Mouse (Mus musculus) embryonic facial prominence, embryonic 11.5 days (tissue): ENCODE data around the gene Myl7. TPM values are rescaled to one million over a fixed set of nuclear protein-coding genes. Genes with fewer than 3 reads are reported as not detected.
"Not testable (repeated sequence)": the region's sequence is repeated elsewhere in the genome, so short reads cannot be mapped to it uniquely, and the experiment has no call there.

Experiments
- ATAC-seq: fragments of 200-750 bp; cut with Nextera tagmentation; replicated peaks from 2 replicates; pipeline ENCODE4 v1.8.0; 2017; ENCODE audit warnings: low read depth; ENCODE audit not compliant: insufficient number of reproducible peaks, low FRiP score, low TSS enrichment
- DNase-seq: peaks from one replicate; pipeline ENCODE4 v3.0.0-alpha.2; 2015; ENCODE audit warnings: low spot score
- H3K27ac ChIP-seq: fragments of 300-500 bp; sonication (generic); replicated peaks from 2 replicates; pipeline ENCODE4 v1.5.1; 2014; ENCODE audit warnings: mild to moderate bottlenecking, low read depth, low read length, control low read depth
- H3K27me3 ChIP-seq: fragments of 300-500 bp; sonication (generic); 2 replicates; pipeline ENCODE4 v1.6.1; 2014; ENCODE audit warnings: mild to moderate bottlenecking, low read length, moderate library complexity, mixed read lengths; ENCODE audit not compliant: control insufficient read depth, insufficient read depth
- H3K36me3 ChIP-seq: fragments of 300-500 bp; sonication (generic); replicated peaks from 2 replicates; pipeline ENCODE4 v1.6.1; 2014; ENCODE audit warnings: low read depth, mild to moderate bottlenecking, low read length, moderate library complexity, mixed read lengths; ENCODE audit not compliant: control insufficient read depth, insufficient read depth
- H3K4me1 ChIP-seq: fragments of 300-500 bp; sonication (generic); 2 replicates; pipeline ENCODE4 v1.6.1; 2014; ENCODE audit warnings: low read length, mixed read lengths; ENCODE audit not compliant: control insufficient read depth, insufficient read depth
- H3K4me2 ChIP-seq: fragments of 300-500 bp; sonication (generic); 2 replicates; pipeline ENCODE4 v1.6.1; 2014; ENCODE audit warnings: low read depth, mild to moderate bottlenecking, control low read depth, low read length, moderate library complexity
- H3K4me3 ChIP-seq: fragments of 300-500 bp; sonication (generic); 2 replicates; pipeline ENCODE4 v1.5.1; 2014; ENCODE audit warnings: low read depth, low read length, control low read depth
- H3K9ac ChIP-seq: fragments of 300-500 bp; sonication (generic); replicated peaks from 2 replicates; pipeline ENCODE4 v1.6.1; 2014; ENCODE audit warnings: mild to moderate bottlenecking, control low read depth, low read length
- H3K9me3 ChIP-seq: fragments of 300-500 bp; sonication (generic); replicated peaks from 2 replicates; pipeline ENCODE4 v1.6.1; 2016; ENCODE audit warnings: mild to moderate bottlenecking, low read length, inconsistent platforms, mixed read lengths; ENCODE audit not compliant: control insufficient read depth
- WGBS: fragments of 180-500 bp; shearing (Covaris S2); extraction: QIAGEN DNeasy Blood & Tissue Kit; methylation state at CpG from one replicate; pipeline ENCODE4 v1.1.7; 2014; 5-methylcytosine and 5-hydroxymethylcytosine counted together
- polyA plus RNA-seq: library from polyadenylated mRNA; unstranded; fragments of >200 nt; fragmentation: Nextera tagmentation; extraction: Ambion mirVana; gene quantifications from 2 replicates; pipeline ENCODE4 v1.2.1, GENCODE M21; 2014

Gene Myl7
- polyA plus RNA-seq, 1 experiment from 2014 or later: 25.4 TPM

DNA sequence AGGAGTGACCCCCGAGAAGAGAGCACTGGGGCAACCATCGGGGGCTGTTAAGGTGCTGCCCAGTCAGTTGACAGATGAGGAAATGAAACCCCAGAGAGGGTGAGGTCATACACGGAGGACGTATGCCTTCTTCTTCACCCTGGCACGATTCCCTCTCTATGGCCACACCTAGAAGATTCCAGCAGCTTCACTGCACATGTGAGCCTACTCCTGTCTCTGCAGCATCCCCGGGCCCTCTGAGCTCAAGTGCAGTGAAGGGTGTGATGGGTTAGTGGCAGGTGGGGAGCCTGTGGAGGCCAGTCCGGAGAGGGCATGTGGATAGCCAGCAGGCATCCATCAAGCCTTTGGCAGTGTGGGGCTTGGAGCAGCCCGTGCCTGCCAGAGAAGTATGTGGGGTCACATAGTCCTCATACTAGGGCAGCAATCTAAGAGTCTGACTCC, 6.4 kb downstream of the Myl7 start:
- no peak for ATAC-seq
- peaks cover 3% of the 10 kb centered on the region; the same call in 1 of the 2 replicates for H3K4me1 ChIP-seq
- H3K27me3 ChIP-seq: no peaks in the 10 kb centered on the region
- no peaks in the 10 kb centered on the region for H3K9me3 ChIP-seq
- H3K4me3 ChIP-seq: no peak overlapping the region
- no peaks in the 10 kb centered on the region for H3K36me3 ChIP-seq
- no peak overlapping the region for H3K9ac ChIP-seq
- 58% methylated on average over 8 of the region's 8 CpGs for WGBS
- no peak for DNase-seq
- H3K4me2 ChIP-seq: no peak overlapping the region
- no peak overlapping the region for H3K27ac ChIP-seq

DNA sequence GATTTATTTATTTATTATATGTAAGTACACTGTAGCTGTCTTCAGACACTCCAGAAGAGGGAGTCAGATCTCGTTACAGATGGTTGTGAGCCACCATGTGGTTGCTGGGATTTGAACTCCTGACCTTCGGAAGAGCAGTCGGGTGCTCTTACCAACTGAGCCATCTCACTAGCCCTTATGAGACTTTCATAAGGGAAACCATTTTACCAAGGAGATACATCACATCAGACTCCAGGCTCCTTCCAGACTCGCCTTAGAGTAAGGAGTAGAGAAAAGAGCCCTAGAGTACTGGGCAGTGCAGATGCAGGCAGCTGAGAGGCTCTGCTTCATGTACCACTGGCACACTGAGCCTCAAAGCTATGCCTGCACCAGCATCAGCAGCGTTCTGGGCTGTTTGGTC, 10.0 kb downstream of the Myl7 start:
- ATAC-seq, H3K4me3 ChIP-seq, DNase-seq, H3K9ac ChIP-seq, H3K4me1 ChIP-seq, H3K9me3 ChIP-seq, H3K27me3 ChIP-seq, H3K4me2 ChIP-seq, H3K27ac ChIP-seq, H3K36me3 ChIP-seq: not testable (repeated sequence)
- WGBS: 69% methylated on average over 4 of the region's 5 CpGs

DNA sequence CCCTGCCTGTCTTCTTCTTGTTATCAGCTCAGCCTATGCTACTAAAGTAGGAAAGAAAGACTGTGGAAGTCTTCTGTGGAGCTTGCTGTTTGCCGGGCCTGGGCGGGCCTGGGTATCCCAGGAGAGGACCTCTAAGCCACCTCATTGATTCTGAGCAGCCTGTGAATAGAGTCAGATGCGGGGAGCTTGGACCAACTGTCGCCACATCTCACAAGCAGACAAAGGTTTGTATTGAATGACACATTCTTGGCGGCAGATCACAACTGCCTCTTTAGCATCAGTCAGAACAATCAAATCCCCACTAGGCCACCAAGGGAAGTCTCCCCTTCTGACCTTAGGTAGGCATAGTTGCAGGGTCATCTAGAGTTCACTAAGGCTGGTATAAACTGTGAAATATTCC, 11.3 kb downstream of the Myl7 start:
- no peak for ATAC-seq

DNA sequence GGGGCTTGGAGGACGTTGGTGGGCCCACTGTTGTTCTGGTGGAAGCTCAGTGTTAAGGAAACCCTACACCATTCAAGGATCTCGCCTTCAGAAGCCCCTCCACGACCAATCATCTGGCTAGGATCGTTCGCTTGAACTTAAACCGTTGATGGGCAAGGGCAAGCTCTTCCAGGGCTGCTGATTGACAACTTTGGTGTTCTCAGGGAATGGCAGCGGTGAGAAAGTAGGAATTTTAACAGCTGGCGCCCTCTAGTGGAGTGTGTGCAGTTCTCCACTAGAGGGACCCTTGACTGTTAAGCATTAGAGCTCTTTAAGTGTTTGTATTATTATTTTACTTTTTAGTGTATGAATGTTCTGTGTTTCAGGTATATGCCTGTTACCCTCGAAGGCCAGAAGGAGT, 12.4 kb downstream of the Myl7 start:
- Histone ChIP-seq H3K36me3 (no peaks in the 10 kb centered on the region), H3K27ac (no peak overlapping the region), H3K4me2 (no peak overlapping the region), H3K27me3 (no peaks in the 10 kb centered on the region), H3K9me3 (no peaks in the 10 kb centered on the region), H3K9ac (no peak overlapping the region), H3K4me1 (peaks cover 3% of the 10 kb centered on the region; the same call in 1 of the 2 replicates), H3K4me3 (no peak overlapping the region)
- peak; percentile 86 for DNase-seq
- no peak for ATAC-seq
- WGBS: 23% methylated on average over 9 of the region's 9 CpGs

More for the DNA sequence above, 11.3 kb downstream of the Myl7 start:
- 0 out of 2 replicates have a peak overlapping the region, but pooled peaks have one; percentile 4 for H3K27ac ChIP-seq
- no peaks in the 10 kb centered on the region for H3K36me3 ChIP-seq
- H3K4me2 ChIP-seq: no peak overlapping the region
- H3K27me3 ChIP-seq: no peaks in the 10 kb centered on the region
- no peak overlapping the region for H3K9ac ChIP-seq
- H3K4me3 ChIP-seq: no peak overlapping the region
- peaks cover 3% of the 10 kb centered on the region; the same call in 1 of the 2 replicates for H3K4me1 ChIP-seq
- DNase-seq: no peak
- no peaks in the 10 kb centered on the region for H3K9me3 ChIP-seq
- WGBS: 38% methylated on average over 5 of the region's 5 CpGs

DNA sequence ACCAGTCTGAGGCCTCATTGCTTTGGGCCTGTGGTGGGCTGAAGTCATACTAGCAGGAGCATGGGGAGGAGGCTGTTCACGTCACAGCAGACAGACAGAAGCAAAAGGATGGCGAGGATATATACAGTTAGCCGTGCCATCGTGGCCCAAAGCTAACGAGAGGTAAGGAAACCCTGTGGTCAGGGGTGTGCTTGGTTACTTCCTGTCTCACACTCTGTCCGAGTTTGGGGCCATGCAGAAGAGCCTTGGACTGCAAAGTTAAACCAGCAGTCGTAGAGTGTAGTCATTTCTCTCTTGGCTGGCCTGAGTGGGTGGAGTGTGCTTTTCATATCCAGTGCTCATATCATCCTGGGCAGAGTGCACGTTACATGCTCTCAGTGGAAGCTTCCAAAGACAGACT, 16.1 kb downstream of the Myl7 start:
- Histone ChIP-seq H3K27me3 (no peaks in the 10 kb centered on the region), H3K9ac (no peak overlapping the region), H3K4me2 (no peak overlapping the region), H3K36me3 (no peaks in the 10 kb centered on the region), H3K4me3 (no peak overlapping the region), H3K4me1 (no peaks in the 10 kb centered on the region), H3K9me3 (no peaks in the 10 kb centered on the region), H3K27ac (no peak overlapping the region)
- no peak for DNase-seq
- no peak for ATAC-seq
- 78% methylated on average over 8 of the region's 8 CpGs for WGBS

DNA sequence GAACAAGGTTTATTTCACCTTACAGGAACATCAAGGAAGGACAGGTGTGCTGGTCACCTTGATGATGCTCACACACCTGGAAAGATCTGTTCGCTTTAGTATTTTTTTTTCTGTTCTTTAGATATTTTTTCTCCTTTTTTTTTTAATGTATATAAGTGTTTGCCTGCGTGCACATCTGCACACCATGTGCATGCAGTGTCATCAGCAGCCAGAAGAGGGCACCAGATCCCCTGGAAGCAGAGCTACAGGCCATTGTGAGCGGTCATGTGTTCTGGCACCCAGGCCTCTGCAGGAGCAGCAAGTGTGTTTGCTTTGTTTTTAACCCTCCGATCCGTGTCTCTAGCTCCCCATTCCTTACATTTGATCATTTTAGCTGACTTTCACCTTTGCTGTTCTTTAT, 18.7 kb downstream of the Myl7 start:
- no peak overlapping the region for H3K27ac ChIP-seq
- 44% methylated on average over 5 of the region's 5 CpGs for WGBS
- H3K36me3 ChIP-seq: no peaks in the 10 kb centered on the region; the same call in 1 of the 2 replicates
- peaks cover 5% of the 10 kb centered on the region; the same call in 1 of the 2 replicates for H3K4me1 ChIP-seq
- H3K9me3 ChIP-seq: no peaks in the 10 kb centered on the region
- DNase-seq: peak; percentile 71
- H3K27me3 ChIP-seq: no peaks in the 10 kb centered on the region
- H3K4me2 ChIP-seq: no peak overlapping the region
- H3K9ac ChIP-seq: no peak overlapping the region
- no peak for ATAC-seq
- no peak overlapping the region for H3K4me3 ChIP-seq

DNA sequence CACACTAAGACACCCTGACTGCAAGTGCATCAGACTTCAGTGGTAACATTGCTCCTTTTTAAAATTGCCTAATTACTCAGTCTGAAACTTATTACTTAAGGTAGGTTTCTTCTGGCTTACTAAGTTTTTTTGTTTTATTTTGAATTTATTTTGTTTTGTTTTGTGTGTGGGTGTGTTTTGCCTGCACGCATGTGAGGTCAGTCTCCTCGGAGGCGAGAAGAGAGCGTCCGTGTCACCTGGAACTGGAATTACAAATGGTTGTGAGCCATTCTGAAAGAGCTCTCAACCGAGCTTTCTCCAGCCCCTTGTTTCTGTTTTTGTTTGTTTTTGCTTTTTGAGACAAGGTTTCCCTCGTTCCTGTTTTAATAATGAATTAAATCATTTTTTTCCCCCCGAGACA, 19.9 kb downstream of the Myl7 start:
- H3K9ac ChIP-seq: peak overlapping the region; percentile 66
- H3K4me3 ChIP-seq: peak overlapping the region; percentile 63
- no peaks in the 10 kb centered on the region for H3K9me3 ChIP-seq
- ATAC-seq (no peak), DNase-seq (no peak)
- peaks cover 5% of the 10 kb centered on the region; the same call in 1 of the 2 replicates for H3K4me1 ChIP-seq
- no peaks in the 10 kb centered on the region for H3K27me3 ChIP-seq
- H3K4me2 ChIP-seq: peak overlapping the region; percentile 65
- peak overlapping the region; percentile 78 for H3K27ac ChIP-seq
- 47% methylated on average over 8 of the region's 8 CpGs for WGBS
- H3K36me3 ChIP-seq: peaks cover 5% of the 10 kb centered on the region

DNA sequence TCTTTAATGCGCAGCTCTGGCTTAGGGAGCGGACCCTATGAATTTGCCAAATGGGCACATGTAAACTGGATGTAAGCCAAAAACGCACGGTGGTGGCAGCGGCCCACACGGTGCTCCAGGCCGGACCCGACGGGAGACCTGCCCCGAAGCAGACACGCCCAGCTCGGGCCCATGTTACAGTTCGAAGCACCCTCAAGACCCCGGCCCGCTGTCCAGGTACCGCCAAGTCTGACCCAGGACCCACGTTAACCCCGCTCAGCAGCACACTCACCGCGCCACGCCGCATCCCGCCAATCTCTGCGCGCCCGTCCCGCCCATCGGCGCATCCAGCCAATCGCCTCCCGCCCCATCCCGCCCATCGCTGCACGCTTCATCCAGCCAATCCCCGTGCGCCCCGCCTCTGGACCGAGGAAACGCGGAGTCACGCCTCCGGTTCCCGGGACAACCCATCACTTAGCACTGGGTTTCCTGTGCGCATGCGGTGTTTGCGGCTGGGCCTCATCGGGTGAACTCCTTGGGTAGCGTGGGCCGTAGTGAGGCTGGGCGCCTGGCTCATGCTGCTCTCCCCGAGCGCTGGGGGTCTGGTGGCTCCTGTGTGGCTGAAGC, 20.6 kb downstream of the Myl7 start, which contains the start of gene Pold2:
Gene Pold2, minus strand, starts transcription at position 372 of the 606 bp plus-strand sequence.
- Histone ChIP-seq H3K4me2 (peak within 1 kb of the TSS; percentile 65), H3K9ac (peak within 1 kb of the TSS; percentile 71), H3K27ac (peak within 1 kb of the TSS; percentile 78), H3K4me1 (peaks cover 5% of the 10 kb centered on the region; the same call in 1 of the 2 replicates), H3K9me3 (no peaks in the 10 kb centered on the region), H3K4me3 (peak within 1 kb of the TSS; percentile 63), H3K36me3 (peaks cover 5% of the 10 kb centered on the region), H3K27me3 (no peaks in the 10 kb centered on the region)
- peak; percentile 98 for ATAC-seq
- under 1% methylated on average over 52 of the region's 52 CpGs for WGBS
- peak; percentile 99 for DNase-seq
